Mouse (Mus musculus): Measurements from ENCODE around the gene Cpsf2.

DNA sequence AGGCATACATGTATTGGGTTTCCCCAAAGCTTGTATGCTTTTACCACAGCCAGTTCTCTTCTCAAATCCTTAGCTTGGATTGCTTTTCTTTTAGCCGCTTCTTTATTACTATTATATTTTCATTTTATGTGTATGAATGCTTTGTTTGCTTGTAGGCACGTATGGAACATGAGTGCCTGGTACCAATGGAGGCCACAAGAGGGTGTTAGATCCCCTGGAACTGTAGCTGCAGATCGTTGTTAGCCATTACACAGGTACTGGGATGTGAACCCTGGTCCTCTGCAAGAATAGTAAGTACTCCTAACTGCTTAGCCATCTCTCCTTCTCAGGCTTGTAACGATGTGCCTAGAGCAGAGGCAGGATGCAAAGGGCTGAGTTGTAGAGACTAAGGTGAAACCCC, 78.4 kb downstream of the Cpsf2 start:
- TF ChIP-seq TAL1 (IDR thresholded peaks at IDR 0.05; ENCODE audit: low read length) (no peak), GATA1 (IDR thresholded peaks at IDR 0.05; ENCODE audit: low read length) (no peak)

All from erythroblast, embryonic 14.5 days (primary cell).